Mouse (Mus musculus): ENCODE measurements around the gene Rgs13. TPM values are rescaled to one million over a fixed set of nuclear protein-coding genes. Genes with fewer than 3 reads are reported as not detected.

The Rgs13 gene
- total RNA-seq (2021): not detected
- long read RNA-seq, experiment 1: 0 reads
- long read RNA-seq, experiment 2: 0 reads

- no peak for DNase-seq (ENCODE audit: low spot score)
Observed at GRCm38 (mm10) chr1:144177166-144177565, at the start of gene Rgs13. Rgs13 (minus strand) TSS chr1:144177372.

GRCm38 (mm10) chr1:144215230-144215629, 38.1 kb upstream of the Rgs13 start:
- DNase-seq (ENCODE audit: low spot score): no peak

- no peak for DNase-seq (ENCODE audit: low spot score)
Observed at GRCm38 (mm10) chr1:144210912-144211311, 33.7 kb upstream of the Rgs13 start.

GRCm38 (mm10) chr1:144206281-144207061, 29.3 kb upstream of the Rgs13 start:
- DNase-seq (ENCODE audit: low spot score): no peak

GRCm38 (mm10) chr1:144204766-144205165, 27.6 kb upstream of the Rgs13 start:
- no peak for DNase-seq (ENCODE audit: low spot score)

- DNase-seq (ENCODE audit: low spot score): no peak
Observed at GRCm38 (mm10) chr1:144202939-144203338, 25.8 kb upstream of the Rgs13 start.

- DNase-seq (ENCODE audit: low spot score): peak; percentile 1
Observed at GRCm38 (mm10) chr1:144200496-144200895, 23.3 kb upstream of the Rgs13 start.

- DNase-seq (ENCODE audit: low spot score): no peak
Observed at GRCm38 (mm10) chr1:144199538-144199937, 22.4 kb upstream of the Rgs13 start.

- DNase-seq (ENCODE audit: low spot score): peak; percentile 36
Observed at GRCm38 (mm10) chr1:144197684-144198083, 20.5 kb upstream of the Rgs13 start.

GRCm38 (mm10) chr1:144186655-144187396, 9.7 kb upstream of the Rgs13 start:
- no peak for DNase-seq (ENCODE audit: low spot score)

GRCm38 (mm10) chr1:144184955-144185715, 8.0 kb upstream of the Rgs13 start:
- no peak for DNase-seq (ENCODE audit: low spot score)

GRCm38 (mm10) chr1:144183622-144184021, 6.5 kb upstream of the Rgs13 start:
- DNase-seq (ENCODE audit: low spot score): no peak

- no peak for DNase-seq (ENCODE audit: low spot score)
Observed at GRCm38 (mm10) chr1:144179559-144179958, 2.4 kb upstream of the Rgs13 start.

GRCm38 (mm10) chr1:144178281-144178957, 1.2 kb upstream of the Rgs13 start:
- DNase-seq (ENCODE audit: low spot score): no peak

- DNase-seq (ENCODE audit: low spot score): no peak
Observed at GRCm38 (mm10) chr1:144177620-144178019, 448 bp upstream of the Rgs13 start.

GRCm38 (mm10) chr1:144174760-144175159, 2.4 kb downstream of the Rgs13 start:
- DNase-seq (ENCODE audit: low spot score): no peak

GRCm38 (mm10) chr1:144173568-144174036, 3.6 kb downstream of the Rgs13 start:
- no peak for DNase-seq (ENCODE audit: low spot score)

- DNase-seq (ENCODE audit: low spot score): no peak
Observed at GRCm38 (mm10) chr1:144168921-144169320, 8.3 kb downstream of the Rgs13 start.

GRCm38 (mm10) chr1:144167761-144168160, 9.4 kb downstream of the Rgs13 start:
- no peak for DNase-seq (ENCODE audit: low spot score)

- no peak for DNase-seq (ENCODE audit: low spot score)
Observed at GRCm38 (mm10) chr1:144166897-144167296, 10.3 kb downstream of the Rgs13 start.

- no peak for DNase-seq (ENCODE audit: low spot score)
Observed at GRCm38 (mm10) chr1:144166275-144166674, 10.9 kb downstream of the Rgs13 start.
